7 mouse cellular contexts compared by ENCODE assay signal in genomic region chr11:97343619-97344018, GRCm38 (mm10). TPM values are rescaled to one million over a fixed set of nuclear protein-coding genes. Genes with fewer than 3 reads are reported as not detected.
DNase-seq lines count a peak whose midpoint lies in the region; ATAC-seq and TF ChIP-seq lines count a peak whose summit lies in the region.

No protein-coding gene starts in this region.

- no peak overlapping the region for H3ac ChIP-seq in C2C12 (ENCODE audit: control insufficient read depth, insufficient read length, low read depth)

- peak; percentile 67 for DNase-seq in 3T3-L1 (ENCODE audit: low read depth, low spot score)
- peak; percentile 42 for DNase-seq in embryonic facial prominence, embryonic 11.5 days (ENCODE audit: low spot score)
- DNase-seq in lung, postnatal 36 days: peak; percentile 74
- DNase-seq in thymus, postnatal 36 days: peak; percentile 66 to 70
- no peak for DNase-seq in right cerebral cortex, adult 18-20 months

- TF ChIP-seq CTCF in C2C12 (IDR thresholded peaks at IDR 0.05; ENCODE audit: control insufficient read depth, insufficient read depth, insufficient read length): peak; percentile 31

- no peak overlapping the region for H3K4me2 ChIP-seq in embryonic facial prominence, embryonic 11.5 days (ENCODE audit: low read depth, low read length)
- no peak overlapping the region; the same call in 1 of the 2 replicates for H3K4me2 ChIP-seq in kidney, embryonic 16.5 days (replicated peaks; ENCODE audit: low read depth, low read length)

- H3K27me3 ChIP-seq in C2C12 (ENCODE audit: control insufficient read depth, insufficient read depth, insufficient read length): peaks cover 4% of the 10 kb centered on the region
- H3K27me3 ChIP-seq in embryonic facial prominence, embryonic 11.5 days (ENCODE audit: control insufficient read depth, insufficient read depth, low read length): no peaks in the 10 kb centered on the region
- no peaks in the 10 kb centered on the region for H3K27me3 ChIP-seq in kidney, embryonic 16.5 days (ENCODE audit: insufficient read depth, low read length)

- 30% methylated on average over 17 of the region's 17 CpGs for WGBS in embryonic facial prominence, embryonic 11.5 days
- 34% methylated on average over 17 of the region's 17 CpGs for WGBS in kidney, embryonic 16.5 days

- no peak for ATAC-seq in embryonic facial prominence, embryonic 11.5 days (replicated peaks; ENCODE audit: insufficient number of reproducible peaks, low FRiP score, low TSS enrichment, low read depth)
- no peak for ATAC-seq in kidney, embryonic 16.5 days (ENCODE audit: low FRiP score, low TSS enrichment)

- H3K4me1 ChIP-seq in embryonic facial prominence, embryonic 11.5 days (ENCODE audit: control insufficient read depth, insufficient read depth, low read length): no peaks in the 10 kb centered on the region
- no peaks in the 10 kb centered on the region; the same call in 1 of the 2 replicates for H3K4me1 ChIP-seq in kidney, embryonic 16.5 days (ENCODE audit: insufficient read depth, low read length)

- H3K4me3 ChIP-seq in C2C12 (ENCODE audit: insufficient read depth, poor library complexity, severe bottlenecking): no peak overlapping the region
- H3K4me3 ChIP-seq in embryonic facial prominence, embryonic 11.5 days (ENCODE audit: low read depth, low read length): no peak overlapping the region
- no peak overlapping the region for H3K4me3 ChIP-seq in kidney, embryonic 16.5 days (ENCODE audit: low read length)

- no peak overlapping the region for H3K27ac ChIP-seq in embryonic facial prominence, embryonic 11.5 days (replicated peaks; ENCODE audit: low read depth, low read length)
- no peak overlapping the region for H3K27ac ChIP-seq in kidney, embryonic 16.5 days (ENCODE audit: low read length)

- H3K79me3 ChIP-seq in C2C12 (ENCODE audit: low read depth): no peaks in the 10 kb centered on the region

- H3K9me3 ChIP-seq in embryonic facial prominence, embryonic 11.5 days (replicated peaks; ENCODE audit: control insufficient read depth, low read length): no peaks in the 10 kb centered on the region
- H3K9me3 ChIP-seq in kidney, embryonic 16.5 days (ENCODE audit: low read length): no peaks in the 10 kb centered on the region

- H3K9ac ChIP-seq in embryonic facial prominence, embryonic 11.5 days (replicated peaks; ENCODE audit: low read length): no peak overlapping the region
- H3K9ac ChIP-seq in kidney, embryonic 16.5 days (replicated peaks; ENCODE audit: low read length): 0 out of 2 replicates have a peak overlapping the region, but pooled peaks have one; percentile 22

- no peaks in the 10 kb centered on the region for H3K36me3 ChIP-seq in C2C12 (ENCODE audit: control insufficient read depth, insufficient read depth)
- H3K36me3 ChIP-seq in embryonic facial prominence, embryonic 11.5 days (replicated peaks; ENCODE audit: control insufficient read depth, insufficient read depth, low read depth, low read length): no peaks in the 10 kb centered on the region
- H3K36me3 ChIP-seq in kidney, embryonic 16.5 days (ENCODE audit: insufficient read depth, low read length): no peaks in the 10 kb centered on the region

- H3K79me2 ChIP-seq in C2C12 (ENCODE audit: control insufficient read depth, insufficient read depth): no peaks in the 10 kb centered on the region

TF ChIP-seq in C2C12, 6 proteins besides CTCF, POLR2A, EP300 and RAD21:
- TF ChIP-seq MYOD1 (IDR thresholded peaks at IDR 0.05; ENCODE audit: control insufficient read depth, insufficient read length, low read depth) (peak; percentile 46), USF1 (IDR thresholded peaks at IDR 0.05; ENCODE audit: low read depth) (no peak)
TF ChIP-seq in C2C12: peak in this region for 1.

RNA-seq across cellular contexts. Expression of gene Gpr179, which starts 8.3 kb away (rescaled TPM):
- 0.05 TPM for polyA plus RNA-seq in C2C12 (2012; fragmentation: generic; extraction: Trizol)
- 0.01 and 0.04 TPM in 2 replicates for polyA plus RNA-seq in embryonic facial prominence, embryonic 11.5 days (2014; fragmentation: Nextera tagmentation; extraction: Ambion mirVana)
- polyA plus RNA-seq in kidney, embryonic 16.5 days (2015; fragmentation: Nextera tagmentation; extraction: Ambion mirVana): 0.21 and 0.24 TPM in 2 replicates

RNA-seq across cellular contexts. Expression of gene Socs7, which starts 18.7 kb away (rescaled TPM):
- 8.1 TPM for polyA plus RNA-seq in C2C12 (2012; fragmentation: generic; extraction: Trizol)
- polyA plus RNA-seq in embryonic facial prominence, embryonic 11.5 days (2014; fragmentation: Nextera tagmentation; extraction: Ambion mirVana): 2.4 and 2.8 TPM in 2 replicates
- polyA plus RNA-seq in kidney, embryonic 16.5 days (2015; fragmentation: Nextera tagmentation; extraction: Ambion mirVana): 3.4 and 3.5 TPM in 2 replicates

RNA-seq across cellular contexts. Expression of gene Mrpl45, which starts 28.1 kb away (rescaled TPM):
- 48.5 TPM for polyA plus RNA-seq in C2C12 (2012; fragmentation: generic; extraction: Trizol)
- 57.2 and 61.3 TPM in 2 replicates for polyA plus RNA-seq in embryonic facial prominence, embryonic 11.5 days (2014; fragmentation: Nextera tagmentation; extraction: Ambion mirVana)
- 56.5 and 59.8 TPM in 2 replicates for polyA plus RNA-seq in kidney, embryonic 16.5 days (2015; fragmentation: Nextera tagmentation; extraction: Ambion mirVana)
